Mouse (Mus musculus): ENCODE data around the gene Lzic.

DNA sequence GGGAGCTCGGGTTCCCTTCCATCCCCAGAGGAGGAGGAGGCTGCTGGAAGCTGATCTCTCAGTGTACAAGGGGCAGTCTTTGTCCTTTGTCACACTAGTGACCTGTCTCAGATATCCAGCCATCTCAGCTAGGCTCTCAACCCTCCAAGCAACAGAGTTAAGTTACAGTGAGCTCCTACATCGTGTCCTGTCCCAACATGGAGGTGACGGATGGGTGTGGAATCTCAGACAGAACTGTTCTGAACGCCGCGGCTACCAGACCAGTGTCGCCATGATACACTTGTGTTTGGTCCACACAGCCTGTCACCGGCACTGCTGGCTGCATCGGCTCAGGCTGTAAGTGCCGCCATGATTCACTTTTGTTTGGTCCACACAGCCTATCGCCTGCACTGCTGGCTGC, 8.0 kb upstream of the Lzic start, which contains the start of gene Tmem274:
- no peak for TF ChIP-seq CTCF (conservative IDR thresholded peaks at IDR 0.05; ENCODE audit: insufficient read depth, insufficient read length, low read depth, low read length)
- no peak for TF ChIP-seq POLR2A (IDR thresholded peaks at IDR 0.05; ENCODE audit: low read depth, low read length)
